Mouse (Mus musculus): ENCODE measurements at regions not wholly inside any gene's neighbourhood (a gene's known extent, or its start where the extent isn't known, plus 50 kb on each side); places are given as distances from the start of the nearest gene placed in this dataset.
A peak's percentile ranks its signal among the peaks of the same experiment; 100 is the strongest.

DNA sequence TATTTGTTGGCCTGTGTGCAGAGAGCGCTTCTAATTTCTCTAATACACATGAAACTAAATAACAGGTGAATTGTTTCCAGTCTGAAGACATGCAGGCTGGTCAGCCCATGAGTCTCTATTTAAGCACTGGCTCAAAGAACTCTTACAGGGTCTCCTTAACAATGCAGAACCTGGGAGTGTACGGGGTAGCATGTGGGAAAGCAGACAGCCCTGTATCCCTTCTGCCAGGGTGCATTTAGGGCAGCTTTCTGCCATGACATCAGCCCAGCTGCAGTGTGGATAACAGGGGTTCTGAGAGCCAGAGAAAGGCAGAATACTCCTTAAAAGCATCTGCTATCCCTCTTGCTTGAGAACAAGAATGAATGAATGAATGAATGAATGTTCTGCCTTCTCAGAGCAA is 164.7 kb downstream of the Grb14 start:
- Histone ChIP-seq H3K27ac (replicated peaks; ENCODE audit: low read depth, low read length) (no peak overlapping the region), H3K4me1 (ENCODE audit: control insufficient read depth, insufficient read depth, low read length) (no peaks in the 10 kb centered on the region), H3K9me3 (ENCODE audit: control insufficient read depth, low read length) (no peaks in the 10 kb centered on the region), H3K4me2 (replicated peaks; ENCODE audit: low read depth, low read length, severe bottlenecking) (no peak overlapping the region), H3K36me3 (ENCODE audit: control insufficient read depth, insufficient read depth, low read length) (no peaks in the 10 kb centered on the region), H3K4me3 (replicated peaks; ENCODE audit: low read length) (no peak overlapping the region), H3K9ac (ENCODE audit: low read depth, low read length, severe bottlenecking) (no peak overlapping the region), H3K27me3 (ENCODE audit: control insufficient read depth, insufficient read depth, low read length) (no peaks in the 10 kb centered on the region; the same call in 1 of the 2 replicates)
- no peak for TF ChIP-seq POLR2A (IDR thresholded peaks at IDR 0.05; ENCODE audit: borderline replicate concordance, extremely low read depth, insufficient read depth, insufficient read length)
- ATAC-seq (ENCODE audit: low FRiP score, low read depth), result no peak
- WGBS, result 78% methylated on average over 2 of the region's 2 CpGs
- DNase-seq (ENCODE audit: low spot score), result no peak

DNA sequence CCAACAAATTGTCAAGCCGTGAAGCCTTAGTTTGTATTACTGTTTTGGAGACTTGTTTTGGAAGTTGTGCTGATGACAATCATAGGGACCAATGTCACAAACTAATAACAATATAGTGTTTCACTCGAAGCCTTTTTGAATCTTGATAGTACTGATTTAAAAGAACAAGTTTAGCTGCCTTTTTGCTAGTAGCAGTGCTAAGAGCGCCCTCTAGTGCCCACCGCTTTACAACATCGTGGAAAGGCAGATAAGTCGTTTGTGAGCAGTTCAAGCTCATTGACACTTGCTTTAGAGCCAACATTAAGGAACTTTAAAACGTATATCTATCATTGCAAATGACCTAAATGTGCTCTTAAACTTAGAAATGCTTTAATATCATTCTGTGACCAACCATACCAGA is 170.9 kb downstream of the Grb14 start:
- no peak for ATAC-seq (ENCODE audit: low FRiP score, low read depth)
- Histone ChIP-seq H3K4me1 (ENCODE audit: control insufficient read depth, insufficient read depth, low read length) (no peaks in the 10 kb centered on the region), H3K9me3 (ENCODE audit: control insufficient read depth, low read length) (no peaks in the 10 kb centered on the region), H3K4me3 (replicated peaks; ENCODE audit: low read length) (no peak overlapping the region), H3K27ac (replicated peaks; ENCODE audit: low read depth, low read length) (no peak overlapping the region), H3K9ac (ENCODE audit: low read depth, low read length, severe bottlenecking) (no peak overlapping the region), H3K36me3 (ENCODE audit: control insufficient read depth, insufficient read depth, low read length) (no peaks in the 10 kb centered on the region), H3K27me3 (ENCODE audit: control insufficient read depth, insufficient read depth, low read length) (peaks cover 5% of the 10 kb centered on the region; the same call in 1 of the 2 replicates), H3K4me2 (replicated peaks; ENCODE audit: low read depth, low read length, severe bottlenecking) (no peak overlapping the region)
- WGBS, result 15% methylated on average over 7 of the region's 7 CpGs
- TF ChIP-seq POLR2A (IDR thresholded peaks at IDR 0.05; ENCODE audit: borderline replicate concordance, extremely low read depth, insufficient read depth, insufficient read length), result no peak
- DNase-seq (ENCODE audit: low spot score), result peak; percentile 84

- no peak overlapping the region for H3K4me2 ChIP-seq (replicated peaks; ENCODE audit: low read depth, low read length, severe bottlenecking)
- H3K36me3 ChIP-seq (ENCODE audit: control insufficient read depth, insufficient read depth, low read length), result no peaks in the 10 kb centered on the region
- DNase-seq (ENCODE audit: low spot score) (no peak), ATAC-seq (ENCODE audit: low FRiP score, low read depth) (no peak)
- no peak overlapping the region for H3K27ac ChIP-seq (replicated peaks; ENCODE audit: low read depth, low read length)
- H3K4me1 ChIP-seq (ENCODE audit: control insufficient read depth, insufficient read depth, low read length), result no peaks in the 10 kb centered on the region
- TF ChIP-seq POLR2A (IDR thresholded peaks at IDR 0.05; ENCODE audit: borderline replicate concordance, extremely low read depth, insufficient read depth, insufficient read length), result no peak
- H3K9ac ChIP-seq (ENCODE audit: low read depth, low read length, severe bottlenecking), result no peak overlapping the region
- H3K4me3 ChIP-seq (replicated peaks; ENCODE audit: low read length), result no peak overlapping the region
- H3K27me3 ChIP-seq (ENCODE audit: control insufficient read depth, insufficient read depth, low read length), result peaks cover 5% of the 10 kb centered on the region; the same call in 1 of the 2 replicates
- no peaks in the 10 kb centered on the region for H3K9me3 ChIP-seq (ENCODE audit: control insufficient read depth, low read length)
- 61% methylated on average over 5 of the region's 5 CpGs for WGBS
These were observed 171.9 kb downstream of the Grb14 start for GRCm38 (mm10) chr2:64852913-64853312.

DNA sequence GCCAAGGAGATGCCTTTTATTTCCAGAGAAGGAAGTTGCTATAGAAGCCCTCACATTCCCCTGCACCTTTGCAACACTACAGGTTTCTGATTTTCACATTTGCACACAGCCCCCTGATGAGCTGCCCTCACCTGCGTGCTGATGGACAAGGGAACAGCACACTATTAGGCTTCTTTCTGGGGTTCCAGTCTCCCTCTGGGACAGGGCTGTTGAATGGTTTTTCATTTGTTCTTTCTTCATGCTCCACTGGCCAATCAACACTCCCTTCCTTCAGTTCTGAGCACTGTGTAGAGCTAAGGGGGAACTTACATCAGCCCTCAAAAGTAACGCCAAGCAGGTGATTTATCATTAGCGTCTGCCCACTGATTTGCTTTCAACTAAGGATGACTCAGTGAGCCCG is 173.7 kb downstream of the Grb14 start:
- TF ChIP-seq POLR2A (IDR thresholded peaks at IDR 0.05; ENCODE audit: borderline replicate concordance, extremely low read depth, insufficient read depth, insufficient read length), result no peak

DNA sequence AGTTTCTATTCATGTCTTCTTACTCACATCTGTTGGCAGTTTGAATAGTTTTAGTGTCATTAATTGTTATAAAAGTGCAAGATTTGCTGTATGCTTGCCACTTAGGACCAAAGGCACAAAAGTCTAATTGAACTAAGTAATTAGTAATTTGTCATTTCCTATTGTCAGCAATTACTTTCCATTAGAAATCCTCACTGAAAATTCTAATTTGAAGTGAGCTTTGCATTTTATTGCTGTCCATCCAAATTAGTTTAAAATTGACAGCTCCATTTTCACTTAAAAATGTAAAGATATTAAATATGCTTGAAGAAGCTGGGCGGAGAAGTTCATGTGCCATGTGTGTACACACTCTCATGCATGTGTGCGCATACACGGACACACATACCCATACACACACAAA is 174.1 kb downstream of the Grb14 start:
- Histone ChIP-seq H3K27ac (replicated peaks; ENCODE audit: low read depth, low read length) (no peak overlapping the region), H3K9ac (ENCODE audit: low read depth, low read length, severe bottlenecking) (no peak overlapping the region), H3K27me3 (ENCODE audit: control insufficient read depth, insufficient read depth, low read length) (0 out of 2 replicates have a peak, but pooled peaks cover 5% of the 10 kb centered on the region), H3K4me2 (replicated peaks; ENCODE audit: low read depth, low read length, severe bottlenecking) (no peak overlapping the region), H3K4me1 (ENCODE audit: control insufficient read depth, insufficient read depth, low read length) (no peaks in the 10 kb centered on the region), H3K9me3 (ENCODE audit: control insufficient read depth, low read length) (no peaks in the 10 kb centered on the region), H3K36me3 (ENCODE audit: control insufficient read depth, insufficient read depth, low read length) (no peaks in the 10 kb centered on the region), H3K4me3 (replicated peaks; ENCODE audit: low read length) (no peak overlapping the region)
- WGBS, result 94% methylated on average over 3 of the region's 3 CpGs
- no peak for ATAC-seq (ENCODE audit: low FRiP score, low read depth)
- no peak for TF ChIP-seq POLR2A (IDR thresholded peaks at IDR 0.05; ENCODE audit: borderline replicate concordance, extremely low read depth, insufficient read depth, insufficient read length)
- no peak for DNase-seq (ENCODE audit: low spot score)

More for the DNA sequence above, 173.7 kb downstream of the Grb14 start:
- no peak overlapping the region for H3K4me3 ChIP-seq (replicated peaks; ENCODE audit: low read length)
- H3K36me3 ChIP-seq (ENCODE audit: control insufficient read depth, insufficient read depth, low read length), result no peaks in the 10 kb centered on the region
- H3K27ac ChIP-seq (replicated peaks; ENCODE audit: low read depth, low read length), result no peak overlapping the region
- no peaks in the 10 kb centered on the region for H3K4me1 ChIP-seq (ENCODE audit: control insufficient read depth, insufficient read depth, low read length)
- H3K4me2 ChIP-seq (replicated peaks; ENCODE audit: low read depth, low read length, severe bottlenecking), result no peak overlapping the region
- no peak overlapping the region for H3K9ac ChIP-seq (ENCODE audit: low read depth, low read length, severe bottlenecking)
- H3K9me3 ChIP-seq (ENCODE audit: control insufficient read depth, low read length), result no peaks in the 10 kb centered on the region
- no peak for DNase-seq (ENCODE audit: low spot score)
- 65% methylated on average over 4 of the region's 4 CpGs for WGBS
- H3K27me3 ChIP-seq (ENCODE audit: control insufficient read depth, insufficient read depth, low read length), result 0 out of 2 replicates have a peak, but pooled peaks cover 5% of the 10 kb centered on the region
- no peak for ATAC-seq (ENCODE audit: low FRiP score, low read depth)

- 87% methylated on average over 9 of the region's 9 CpGs for WGBS
- ATAC-seq (ENCODE audit: low FRiP score, low read depth) (no peak), DNase-seq (ENCODE audit: low spot score) (no peak)
- Histone ChIP-seq H3K36me3 (ENCODE audit: control insufficient read depth, insufficient read depth, low read length) (no peaks in the 10 kb centered on the region), H3K4me3 (replicated peaks; ENCODE audit: low read length) (no peak overlapping the region), H3K9me3 (ENCODE audit: control insufficient read depth, low read length) (no peaks in the 10 kb centered on the region), H3K27ac (replicated peaks; ENCODE audit: low read depth, low read length) (no peak overlapping the region), H3K9ac (ENCODE audit: low read depth, low read length, severe bottlenecking) (no peak overlapping the region), H3K4me1 (ENCODE audit: control insufficient read depth, insufficient read depth, low read length) (no peaks in the 10 kb centered on the region), H3K4me2 (replicated peaks; ENCODE audit: low read depth, low read length, severe bottlenecking) (no peak overlapping the region), H3K27me3 (ENCODE audit: control insufficient read depth, insufficient read depth, low read length) (no peaks in the 10 kb centered on the region)
- no peak for TF ChIP-seq POLR2A (IDR thresholded peaks at IDR 0.05; ENCODE audit: borderline replicate concordance, extremely low read depth, insufficient read depth, insufficient read length)
These were observed 200.3 kb downstream of the Grb14 start for GRCm38 (mm10) chr2:64824494-64824893.
